Mouse (Mus musculus): ENCODE measurements around the gene Klhl10.

- TF ChIP-seq CTCF (IDR thresholded peaks at IDR 0.05; ENCODE audit: insufficient read depth, low read depth, low read length) (no peak), POLR2A (IDR thresholded peaks at IDR 0.05; ENCODE audit: insufficient read depth, low read depth, low read length) (no peak)
These were observed 63.4 kb downstream of the Klhl10 start for GRCm38 (mm10) chr11:100504990-100505660.

Measured in olfactory bulb, adult 2 months (tissue).